Mouse (Mus musculus): ENCODE results near the gene Satb1. TPM values are rescaled to one million over a fixed set of nuclear protein-coding genes. Genes with fewer than 3 reads are reported as not detected.

Gene Satb1
- polyA plus RNA-seq (2012; rRNA removed): 1.3 and 1.7 TPM in 2 replicates

DNA sequence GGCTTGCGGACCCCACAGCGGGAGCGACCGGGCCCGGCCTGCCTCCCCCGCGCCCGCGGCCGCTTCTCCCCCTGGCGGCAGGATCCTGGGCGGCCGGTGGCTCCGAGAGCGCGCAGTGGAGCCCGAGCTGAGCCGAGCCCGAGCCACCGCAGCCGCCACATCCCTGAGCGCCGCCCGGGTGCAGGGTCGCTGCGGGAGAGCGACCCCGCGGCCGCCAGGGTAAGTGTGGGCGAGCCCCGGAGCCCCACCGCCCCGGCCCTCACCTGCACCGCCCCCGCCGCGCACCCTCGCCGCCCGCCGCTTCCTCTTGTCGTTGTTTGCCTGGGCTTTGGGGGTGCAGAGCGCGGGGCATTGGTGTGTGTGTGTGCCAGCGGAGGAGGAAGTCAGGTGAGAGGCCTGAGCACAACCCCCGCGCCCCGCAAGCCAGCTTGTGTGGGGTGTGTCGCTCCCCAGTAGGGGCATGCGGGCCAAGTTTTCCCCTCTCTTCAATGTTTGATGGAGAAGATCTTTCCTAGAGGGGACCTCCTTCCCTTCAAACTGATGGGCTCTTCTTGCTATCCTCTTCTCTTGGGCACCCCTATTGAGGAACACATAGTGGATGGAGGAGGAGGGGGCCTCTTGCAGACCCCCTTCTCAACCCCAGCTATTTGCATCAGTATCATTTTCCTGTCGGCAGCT lies at the start of gene Satb1:
Gene Satb1, minus strand, starts transcription at position 391 of the 678 bp plus-strand sequence.

